Mouse (Mus musculus) G1E (cell line): ENCODE results near the gene Ccr8. TPM values are rescaled to one million over a fixed set of nuclear protein-coding genes. Genes with fewer than 3 reads are reported as not detected.

Experiments used
- ATAC-seq: 2 replicates; pipeline ENCODE4 v1.8.0; 2016; ENCODE audit warnings: mild to moderate bottlenecking; ENCODE audit not compliant: insufficient number of reproducible peaks, poor library complexity, low FRiP score, severe bottlenecking; ENCODE audit errors: extremely low read depth
- DNase-seq: peaks from one replicate; pipeline ENCODE4 v3.0.0; 2012; ENCODE audit warnings: low spot score
- H3K27me3 ChIP-seq: 2 replicates; pipeline ENCODE4 v1.6.1; 2012; ENCODE audit warnings: mild to moderate bottlenecking, low read length, inconsistent platforms; ENCODE audit not compliant: insufficient read depth
- H3K36me3 ChIP-seq: replicated peaks from 2 replicates; pipeline ENCODE3; 2012; ENCODE audit warnings: mild to moderate bottlenecking, inconsistent platforms
- H3K4me1 ChIP-seq: 2 replicates; pipeline ENCODE4 v1.6.1; 2012; ENCODE audit warnings: low read depth, low read length, inconsistent platforms, mixed read lengths; ENCODE audit not compliant: insufficient read depth
- H3K4me3 ChIP-seq: 2 replicates; pipeline ENCODE4 v1.5.1; 2012; ENCODE audit warnings: low read depth, mild to moderate bottlenecking, inconsistent platforms, low read length, moderate library complexity, mixed read lengths
- H3K9me3 ChIP-seq: replicated peaks from 2 replicates; pipeline ENCODE4 v1.6.1; 2012; ENCODE audit warnings: inconsistent platforms
- CTCF ChIP-seq: IDR thresholded peaks from 2 replicates; pipeline ENCODE4 v1.5.1; 2012; ENCODE audit warnings: low read depth, low read length, inconsistent platforms, mixed read lengths
- GATA1 ChIP-seq: IDR thresholded peaks from 2 replicates; pipeline ENCODE4 v1.6.1; 2012; ENCODE audit warnings: borderline replicate concordance, low read length, inconsistent platforms, mixed read lengths
- GATA2 ChIP-seq: IDR thresholded peaks from 2 replicates; pipeline ENCODE4 v1.6.1; 2012; ENCODE audit warnings: low read depth, low read length, inconsistent platforms, borderline replicate concordance
- POLR2AphosphoS5 ChIP-seq: IDR thresholded peaks from 2 replicates; pipeline ENCODE4 v1.6.1; 2012; ENCODE audit warnings: low read depth, low read length, inconsistent platforms; ENCODE audit not compliant: insufficient replicate concordance
- TAL1 ChIP-seq: conservative IDR thresholded peaks from 2 replicates; pipeline ENCODE4 v1.6.1; 2012; ENCODE audit warnings: low read depth, low read length, inconsistent platforms, mixed read lengths
- polyA plus RNA-seq: library from polyadenylated mRNA; stranded (reverse); fragments of >175 nt; gene quantifications from 2 replicates; pipeline ENCODE4 v1.2.3, GENCODE M21; 2012
- total RNA-seq, 2 experiments: library from RNA; stranded (forward) in 1 of 2; stranded (reverse) in 1 of 2; fragments of 200-1000 nt in 1 of 2; fragments of >200 nt in 1 of 2; fragmentation: Nextera tagmentation in 1 of 2; gene quantifications; 2 replicates each; pipeline ENCODE4 v1.2.3; 2014 to 2017

Gene Ccr8
- total and polyA plus RNA-seq, 3 experiments: not detected

DNA sequence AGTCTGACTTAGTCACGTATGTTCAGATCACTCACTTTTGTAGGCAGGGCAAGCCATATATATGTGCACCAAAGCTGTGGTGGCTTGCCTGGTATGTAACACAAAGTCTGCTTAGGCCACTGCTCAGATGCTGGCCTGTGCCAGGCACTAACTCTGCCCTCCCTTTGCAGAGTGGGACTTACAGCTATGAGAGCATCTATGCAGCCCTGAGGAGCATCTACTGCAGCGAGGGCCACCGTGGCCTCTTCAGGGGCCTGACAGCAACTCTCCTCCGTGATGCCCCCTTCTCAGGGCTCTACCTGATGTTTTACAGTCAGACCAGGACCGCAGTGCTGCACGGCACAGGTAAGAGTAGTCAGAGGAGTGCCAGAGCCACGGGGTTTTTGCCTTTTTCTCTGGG lies 28.6 kb downstream of the Ccr8 start:
- Histone ChIP-seq H3K36me3 (peaks cover 83% of the 10 kb centered on the region), H3K4me3 (no peak overlapping the region; the same call in 1 of the 2 replicates), H3K27me3 (no peaks in the 10 kb centered on the region), H3K9me3 (no peaks in the 10 kb centered on the region), H3K4me1 (peaks cover 73% of the 10 kb centered on the region)
- no peak for DNase-seq
- no peak for ATAC-seq
- TF ChIP-seq GATA1 (no peak), CTCF (no peak), GATA2 (no peak), POLR2AphosphoS5 (no peak), TAL1 (no peak)

DNA sequence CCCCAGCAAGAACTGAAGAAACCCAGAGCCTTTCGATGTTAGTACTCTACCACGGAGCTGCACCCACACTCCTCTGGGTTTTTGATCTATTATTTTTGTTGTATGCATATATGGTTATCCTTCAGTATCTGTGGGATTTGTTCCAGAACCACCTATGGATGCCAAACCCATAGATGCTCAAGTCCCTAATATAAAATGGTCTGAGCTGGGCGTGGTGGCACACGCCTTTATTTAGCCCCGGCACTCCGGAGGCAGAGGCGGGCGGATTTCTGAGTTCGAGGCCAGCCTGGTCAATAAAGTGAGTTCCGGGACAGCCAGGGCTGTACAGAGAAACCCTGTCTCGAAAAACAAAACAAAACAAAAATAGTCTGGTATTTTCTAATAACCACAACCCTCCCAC lies 35.0 kb downstream of the Ccr8 start:
- TF ChIP-seq GATA1 (no peak), GATA2 (no peak), POLR2AphosphoS5 (no peak), TAL1 (no peak), CTCF (no peak)
- no peaks in the 10 kb centered on the region for H3K27me3 ChIP-seq
- peaks cover 76% of the 10 kb centered on the region for H3K36me3 ChIP-seq
- DNase-seq (no peak), ATAC-seq (no peak)
- peaks cover 50% of the 10 kb centered on the region for H3K4me1 ChIP-seq
- peak overlapping the region; percentile 100 for H3K4me3 ChIP-seq
- H3K9me3 ChIP-seq: no peaks in the 10 kb centered on the region

DNA sequence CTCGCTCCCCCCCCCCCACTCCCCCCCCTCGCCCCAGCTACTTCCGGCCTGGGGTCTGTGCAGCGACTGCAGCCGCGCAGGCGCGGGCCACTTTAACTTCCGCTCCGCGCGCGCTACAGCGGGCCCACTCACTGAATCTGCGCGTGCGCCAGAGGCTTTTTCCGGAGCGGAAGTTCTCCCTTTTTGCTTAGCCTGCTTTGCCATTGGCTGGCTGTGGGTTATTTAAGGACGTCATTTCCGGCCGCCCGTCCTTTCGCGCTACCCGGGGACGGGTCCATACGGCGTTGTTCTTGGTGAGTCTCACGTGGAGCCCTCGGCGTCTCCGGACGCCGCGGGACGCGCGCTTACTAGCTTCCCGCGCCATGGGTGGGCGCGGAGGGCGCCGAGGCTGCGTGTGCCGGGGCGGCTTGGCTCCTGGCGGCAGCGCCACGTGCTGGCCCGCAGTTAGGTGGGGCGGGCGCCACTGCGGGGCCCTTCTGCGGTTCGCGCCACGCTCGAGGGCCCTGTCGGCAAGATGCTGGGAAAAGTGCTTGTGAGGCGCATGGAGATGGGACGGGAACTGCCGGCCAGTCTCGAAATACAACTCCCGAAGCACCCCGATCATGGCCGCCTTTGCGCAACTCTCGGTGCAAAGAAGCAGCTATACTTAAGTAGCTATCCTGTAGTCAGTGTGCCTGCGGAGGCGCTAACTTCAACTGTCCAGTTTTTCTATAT lies 35.8 kb downstream of the Ccr8 start, which contains the start of gene Rpsa:
Gene Rpsa, plus strand, starts transcription at position 152 of the 714 bp plus-strand sequence.
- TF ChIP-seq TAL1: no peak
- TF ChIP-seq POLR2AphosphoS5: 0 out of 2 replicates have a peak, but pooled peaks have one; percentile 36
- no peaks in the 10 kb centered on the region for H3K27me3 ChIP-seq
- H3K4me1 ChIP-seq: peaks cover 52% of the 10 kb centered on the region
- DNase-seq (peak; percentile 94), ATAC-seq (peak; percentile 81)
- no peaks in the 10 kb centered on the region for H3K9me3 ChIP-seq
- peak within 1 kb of the TSS; percentile 100 for H3K4me3 ChIP-seq
- peaks cover 76% of the 10 kb centered on the region for H3K36me3 ChIP-seq

DNA sequence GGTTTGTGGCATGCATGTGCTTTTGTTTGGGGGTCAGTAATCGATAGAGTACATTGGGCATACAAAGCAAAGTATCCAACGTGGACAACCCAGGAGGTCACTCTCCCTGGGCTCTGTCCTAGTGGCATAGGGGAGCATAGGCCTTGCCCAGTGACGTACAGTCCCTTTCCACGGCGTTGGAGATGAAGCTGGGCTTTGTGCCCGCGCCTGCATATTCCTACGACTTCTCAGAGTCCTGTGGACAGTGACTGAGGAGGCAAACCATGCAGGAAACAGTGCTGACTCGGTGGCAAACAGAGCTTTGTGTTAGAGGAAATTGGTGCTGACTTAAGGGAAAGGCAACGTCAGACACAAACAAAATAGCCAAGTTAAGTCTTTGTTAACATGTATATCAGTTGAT lies 37.4 kb downstream of the Ccr8 start:
- TF ChIP-seq CTCF (no peak), POLR2AphosphoS5 (peak; percentile 85; the same call in 1 of the 2 replicates)
- ATAC-seq: no peak
- DNase-seq: no peak
- peaks cover 71% of the 10 kb centered on the region for H3K36me3 ChIP-seq
- H3K4me3 ChIP-seq: peak overlapping the region; percentile 100
- H3K4me1 ChIP-seq: peaks cover 53% of the 10 kb centered on the region
- H3K9me3 ChIP-seq: no peaks in the 10 kb centered on the region
- no peaks in the 10 kb centered on the region for H3K27me3 ChIP-seq

DNA sequence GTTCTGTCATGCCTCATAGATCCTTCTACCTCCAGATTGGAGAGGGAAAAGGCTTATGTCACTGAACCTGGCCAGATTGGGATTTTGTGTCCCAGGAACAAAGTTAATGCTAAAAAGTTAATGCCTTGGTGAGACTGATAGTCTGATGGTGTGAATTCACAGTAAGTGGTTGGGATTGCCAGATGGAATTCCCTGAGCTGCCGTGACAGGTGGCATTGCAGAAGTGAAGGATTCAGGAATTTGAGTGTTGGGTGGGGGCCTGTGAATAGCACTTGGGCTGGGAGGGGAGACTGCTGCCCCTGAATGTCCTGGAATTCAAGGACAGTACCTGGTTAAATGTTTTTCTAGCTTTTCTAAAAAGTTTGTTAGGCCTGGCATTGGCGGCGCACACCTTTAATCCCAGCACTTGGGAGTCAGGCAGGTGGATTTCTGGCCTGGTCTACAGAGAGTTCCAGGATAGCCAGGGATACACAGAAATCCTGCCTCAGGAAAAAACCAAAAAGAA lies 39.9 kb downstream of the Ccr8 start:
- Histone ChIP-seq H3K36me3 (peaks cover 74% of the 10 kb centered on the region), H3K4me1 (peaks cover 44% of the 10 kb centered on the region), H3K9me3 (no peaks in the 10 kb centered on the region), H3K4me3 (no peak overlapping the region; the same call in 1 of the 2 replicates), H3K27me3 (no peaks in the 10 kb centered on the region)
- no peak for TF ChIP-seq POLR2AphosphoS5
- no peak for ATAC-seq
- no peak for DNase-seq

DNA sequence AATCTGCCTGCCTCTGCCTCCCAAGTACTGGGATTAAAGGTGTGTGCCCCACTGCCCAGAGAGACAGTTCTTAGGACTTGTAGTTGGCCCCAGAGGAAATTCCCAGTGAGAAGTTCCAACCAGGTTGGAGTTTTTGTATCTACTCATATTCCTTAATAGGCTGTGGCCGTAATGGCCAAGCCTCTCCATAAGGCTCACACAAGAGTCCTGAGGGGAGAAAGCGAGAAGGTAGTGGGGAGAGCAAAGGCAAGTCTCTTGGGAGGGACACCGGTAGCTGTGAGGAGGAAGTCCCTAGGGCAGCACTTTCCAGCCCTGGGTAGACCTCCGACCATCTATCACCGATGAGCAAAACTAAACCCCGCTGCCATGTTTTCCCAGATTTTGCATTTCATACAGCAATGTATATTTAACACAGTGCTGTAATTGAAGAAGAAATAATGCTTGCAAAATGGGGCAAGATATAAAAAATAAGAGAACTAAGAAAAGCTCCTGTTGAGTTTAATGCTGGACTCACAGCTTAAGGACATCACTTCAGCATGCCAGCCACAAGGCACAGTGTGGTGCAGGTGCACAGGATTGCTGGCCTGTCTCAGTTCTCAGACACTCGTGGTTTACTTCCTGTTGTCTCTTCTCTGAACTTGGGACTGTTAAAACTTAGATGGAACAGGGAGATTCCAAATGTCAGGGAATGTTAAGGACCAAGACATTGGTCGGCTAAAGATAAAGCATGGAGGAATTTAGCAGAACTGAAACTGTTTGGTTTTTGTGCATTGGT lies 41.3 kb downstream of the Ccr8 start:
- Histone ChIP-seq H3K36me3 (peaks cover 70% of the 10 kb centered on the region), H3K4me1 (peaks cover 43% of the 10 kb centered on the region), H3K27me3 (no peaks in the 10 kb centered on the region), H3K4me3 (no peak overlapping the region), H3K9me3 (no peaks in the 10 kb centered on the region)
- no peak for TF ChIP-seq GATA2
- no peak for TF ChIP-seq TAL1
- no peak for TF ChIP-seq CTCF
- no peak for TF ChIP-seq POLR2AphosphoS5
- no peak for TF ChIP-seq GATA1
- ATAC-seq (peak; percentile 41), DNase-seq (no peak)
